Mouse (Mus musculus) heart, postnatal 14 days (tissue): ENCODE results near the gene Rftn2. TPM values are rescaled to one million over a fixed set of nuclear protein-coding genes. Genes with fewer than 3 reads are reported as not detected.

Source experiments
- DNase-seq, 2 experiments: peaks; one replicate each; pipeline ENCODE4 v3.0.0; 2021 to 2022
- intact Hi-C: fragments of 180-260 bp; cut with DNase I; formaldehyde crosslinking; loops from one replicate; pipeline ENCODE4 v1.15.1; 2025
- total RNA-seq, 2 experiments: library from RNA; stranded (reverse); gene quantifications; 2 replicates each; pipeline ENCODE4 v1.2.3; 2021

The Rftn2 gene
- total RNA-seq, 2 experiments from 2014 or later, result 10.6 to 11.9 TPM

DNA sequence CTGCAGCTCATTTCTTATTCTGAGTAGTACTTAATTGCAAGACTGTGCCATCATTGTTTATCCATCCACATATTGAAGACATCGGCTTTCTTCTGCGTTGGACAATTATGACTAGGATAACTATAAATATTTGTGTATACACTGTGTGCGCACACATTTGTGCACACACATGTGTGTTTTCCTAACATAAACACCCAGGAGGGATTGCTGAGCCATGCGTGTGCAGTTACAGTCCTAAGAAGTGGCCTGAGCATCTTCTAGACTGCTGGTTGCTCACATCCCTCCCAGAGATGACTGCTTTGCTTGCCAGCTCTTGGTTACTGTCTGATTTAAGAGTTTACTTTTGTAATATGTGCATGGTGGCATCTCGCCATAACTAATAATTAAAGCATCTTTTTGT, 44.2 kb downstream of the Rftn2 start:
- intact Hi-C loops, result no loop called here
- no peak for DNase-seq

GRCm38 (mm10) chr1:55179917-55180566, 46.5 kb downstream of the Rftn2 start:
- intact Hi-C loops, result no loop called here
- no peak for DNase-seq

- no peak for DNase-seq
- intact Hi-C loops, result no loop called here
These were observed 52.0 kb downstream of the Rftn2 start for GRCm38 (mm10) chr1:55174558-55175034.

DNA sequence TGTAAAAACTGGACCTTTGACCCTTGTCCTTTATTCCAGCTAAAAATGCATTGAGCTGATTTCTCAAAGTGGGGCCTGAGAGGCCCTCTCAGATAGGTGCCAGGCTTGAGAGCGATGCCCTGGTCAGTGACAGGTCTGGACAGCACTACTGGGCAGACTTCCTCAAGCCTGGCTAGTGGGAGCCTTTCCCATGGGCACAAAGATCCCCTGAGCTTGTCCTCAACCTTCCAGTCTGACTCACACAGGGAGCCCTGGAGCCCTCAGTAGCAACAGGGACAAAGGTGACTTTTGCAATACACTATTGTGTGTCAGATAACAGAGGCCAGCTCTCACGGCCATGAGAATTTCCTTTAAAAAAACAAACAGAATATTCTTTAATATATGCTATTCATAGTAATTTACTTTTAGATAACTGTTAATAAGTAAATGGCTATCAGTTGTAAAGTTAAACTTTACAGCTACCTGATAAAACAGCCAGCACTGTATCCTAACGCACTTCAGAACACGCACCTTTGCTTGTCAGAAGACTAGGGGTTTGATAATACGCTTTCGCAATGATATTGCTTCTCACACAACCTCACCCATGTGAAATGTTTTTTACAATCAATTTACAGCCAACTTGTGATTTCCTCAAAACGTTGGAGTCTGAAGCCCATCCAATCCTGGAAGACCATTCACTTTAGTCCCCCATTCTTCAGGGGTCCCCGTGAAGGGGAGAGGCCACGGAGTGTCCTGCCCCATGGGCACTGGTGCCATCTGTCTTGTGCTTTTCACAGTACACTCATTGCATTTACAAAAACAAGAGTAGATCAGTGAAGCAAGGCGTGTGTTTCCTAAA, 52.6 kb downstream of the Rftn2 start:
- intact Hi-C loops, result no loop called here

DNA sequence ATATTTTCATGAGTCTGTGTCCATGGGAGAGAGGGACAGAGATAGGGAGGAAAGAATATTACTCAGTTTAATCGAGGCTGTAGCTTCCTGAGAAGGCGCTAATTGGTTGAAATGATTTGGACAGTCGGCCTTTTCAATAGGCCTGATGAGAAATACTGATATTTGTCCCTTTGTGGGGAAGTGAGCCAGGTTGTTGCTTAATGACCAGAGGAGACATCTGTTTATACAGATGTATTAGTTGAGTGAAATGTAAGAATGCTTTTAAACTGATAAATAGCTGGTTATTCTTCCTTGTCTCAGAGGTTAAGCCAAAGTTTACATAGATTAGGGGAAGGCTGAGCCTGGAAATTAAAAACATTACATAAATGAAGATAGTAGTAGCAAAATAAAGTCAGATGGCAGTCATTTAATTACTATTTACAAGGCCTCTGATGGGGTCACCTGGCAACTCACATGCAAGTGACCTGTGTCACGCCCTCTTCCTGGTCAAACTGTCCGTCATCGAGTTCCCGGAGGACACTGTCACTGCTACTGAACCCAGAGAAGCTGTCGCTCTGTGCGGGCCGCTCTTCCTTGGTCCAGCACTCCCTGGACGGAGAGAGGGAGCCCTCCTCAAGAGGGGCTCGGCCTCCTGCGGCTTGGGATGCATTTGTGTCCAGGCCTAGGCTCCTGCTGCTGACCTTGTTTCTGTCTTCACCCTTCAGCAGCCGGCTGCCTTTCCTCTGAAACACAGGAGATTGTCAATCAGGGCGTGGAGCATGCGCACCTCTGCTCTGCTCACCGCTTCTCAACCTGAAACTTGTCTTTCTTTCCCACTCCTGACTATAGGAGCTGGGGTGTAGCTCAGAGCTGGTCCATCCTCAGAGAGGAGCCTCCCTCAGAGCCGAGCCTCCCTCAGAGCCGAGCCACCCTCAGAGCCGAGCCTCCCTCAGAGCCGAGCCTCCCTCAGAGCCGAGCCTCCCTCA, 54.9 kb downstream of the Rftn2 start:
- intact Hi-C loops, result no loop called here
- DNase-seq, result no peak

More for the DNA sequence above, 52.6 kb downstream of the Rftn2 start:
- DNase-seq, result no peak

DNA sequence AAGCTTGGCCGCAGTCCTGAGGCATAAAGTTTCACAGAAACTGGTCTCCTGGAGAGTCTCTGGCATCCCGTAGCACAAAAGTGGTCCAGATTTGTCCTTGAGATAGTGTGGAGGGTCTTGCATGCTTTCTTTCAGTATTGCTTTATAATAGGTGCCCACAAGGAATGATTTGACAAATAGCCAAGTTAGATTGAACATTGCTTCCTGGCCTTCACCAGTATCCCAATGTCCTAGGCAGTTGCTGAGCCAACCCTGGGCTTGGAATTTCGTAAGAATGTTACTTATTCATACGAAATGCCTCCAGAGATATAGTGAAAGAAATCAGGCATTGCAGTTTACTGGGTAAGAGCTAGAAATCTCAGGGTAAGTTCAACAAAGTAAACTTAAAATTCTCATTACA, 58.0 kb downstream of the Rftn2 start:
- no peak for DNase-seq
- intact Hi-C loops, result loop anchor here (10.0 kb wide), 1 partner anchor 174 kb away; no protein-coding TSS in a partner anchor

DNA sequence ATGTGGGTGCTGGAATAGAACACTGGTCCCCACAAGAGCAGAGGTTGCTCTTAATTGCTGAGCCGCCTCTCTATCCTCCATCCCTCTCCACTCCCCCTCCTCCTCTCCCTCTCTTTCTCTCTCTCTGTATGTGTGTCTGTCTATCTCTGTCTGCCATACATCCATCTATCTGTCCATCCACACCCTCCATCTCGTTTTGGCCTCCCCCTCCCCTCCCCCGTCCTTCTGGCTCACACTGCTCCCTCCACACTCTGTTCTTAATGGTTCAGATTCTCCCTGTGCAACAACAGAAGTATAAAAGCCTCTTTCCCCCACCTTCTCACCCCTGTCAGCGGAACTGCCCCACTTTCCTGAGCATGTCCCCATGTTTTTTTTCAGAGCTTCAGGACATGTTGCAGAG, 59.0 kb downstream of the Rftn2 start:
- no peak for DNase-seq
- intact Hi-C loops, result loop anchor here (10.0 kb wide), 1 partner anchor 173 kb away; no protein-coding TSS in a partner anchor

- intact Hi-C loops, result loop anchor here (10.0 kb wide), 1 partner anchor 169 kb away; no protein-coding TSS in a partner anchor
- no peak for DNase-seq
These were observed 62.6 kb downstream of the Rftn2 start for GRCm38 (mm10) chr1:55164005-55164404.

DNA sequence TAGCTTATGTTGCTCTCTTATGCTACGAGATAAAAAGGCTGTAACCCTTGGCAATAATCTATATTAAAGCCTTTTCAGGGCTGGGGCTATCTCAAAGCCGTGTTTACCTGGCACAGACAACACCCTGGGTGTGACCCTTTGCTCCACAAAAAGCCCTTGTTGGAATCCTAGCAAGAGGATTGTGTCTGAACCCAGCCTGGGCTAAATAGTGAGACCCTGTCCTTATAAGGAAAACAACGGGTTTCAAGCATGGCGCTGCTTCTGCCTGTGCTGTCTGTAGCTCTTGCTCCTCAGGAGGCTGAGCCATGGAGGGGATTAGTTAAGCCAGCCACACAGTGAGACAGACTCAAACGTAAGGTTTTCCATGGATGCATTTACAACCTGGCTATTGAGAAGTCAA, 63.8 kb downstream of the Rftn2 start:
- DNase-seq, result no peak
- intact Hi-C loops, result loop anchor here (10.0 kb wide), 1 partner anchor 168 kb away; no protein-coding TSS in a partner anchor

DNA sequence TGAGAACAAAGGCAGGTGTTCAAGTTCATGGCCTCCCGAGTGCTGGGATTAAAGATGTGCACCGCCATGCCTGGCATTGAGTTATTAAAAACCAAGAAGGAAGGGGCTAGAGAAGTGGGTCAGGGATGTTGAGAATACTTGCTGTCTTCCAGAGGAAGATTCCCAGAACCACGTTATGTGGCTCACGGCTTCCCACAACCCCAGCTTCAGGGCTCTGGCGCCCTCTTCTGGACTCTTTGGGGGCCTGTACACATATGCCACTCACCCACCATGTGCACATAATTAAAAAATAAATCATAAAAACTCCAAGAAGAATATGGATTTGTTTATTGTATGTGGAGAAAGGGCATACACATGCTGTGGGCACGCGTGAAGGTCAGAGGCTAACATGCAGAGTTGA, 64.7 kb downstream of the Rftn2 start:
- intact Hi-C loops, result loop anchor here (10.0 kb wide), 1 partner anchor 167 kb away; no protein-coding TSS in a partner anchor
- DNase-seq, result peak in 1 of 2 experiments; percentile 16

GRCm38 (mm10) chr1:55160831-55161638, 65.5 kb downstream of the Rftn2 start:
- intact Hi-C loops, result loop anchor here (10.0 kb wide), 1 partner anchor 166 kb away; no protein-coding TSS in a partner anchor
- no peak for DNase-seq

DNA sequence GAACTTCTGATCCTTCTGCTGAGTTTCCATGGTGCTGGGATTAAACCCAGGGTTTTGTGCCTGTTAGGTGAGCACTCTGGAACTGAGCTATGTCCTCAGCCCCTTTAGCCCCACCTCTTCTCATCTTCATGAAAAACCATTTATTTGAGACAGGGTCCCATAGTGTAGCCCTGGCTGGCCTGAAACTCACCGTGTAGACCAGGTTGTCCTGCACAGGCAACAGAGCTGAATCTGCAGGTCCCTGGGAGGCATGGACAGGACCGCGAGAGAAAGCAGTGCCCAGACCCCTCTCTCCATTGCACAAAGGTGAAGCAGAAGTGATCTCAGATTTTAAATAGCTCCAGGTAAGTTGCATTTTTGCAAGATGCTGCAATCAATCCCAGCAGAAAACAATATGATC, 66.4 kb downstream of the Rftn2 start:
- DNase-seq, result no peak
- intact Hi-C loops, result loop anchor here (10.0 kb wide), 1 partner anchor 165 kb away; no protein-coding TSS in a partner anchor

DNA sequence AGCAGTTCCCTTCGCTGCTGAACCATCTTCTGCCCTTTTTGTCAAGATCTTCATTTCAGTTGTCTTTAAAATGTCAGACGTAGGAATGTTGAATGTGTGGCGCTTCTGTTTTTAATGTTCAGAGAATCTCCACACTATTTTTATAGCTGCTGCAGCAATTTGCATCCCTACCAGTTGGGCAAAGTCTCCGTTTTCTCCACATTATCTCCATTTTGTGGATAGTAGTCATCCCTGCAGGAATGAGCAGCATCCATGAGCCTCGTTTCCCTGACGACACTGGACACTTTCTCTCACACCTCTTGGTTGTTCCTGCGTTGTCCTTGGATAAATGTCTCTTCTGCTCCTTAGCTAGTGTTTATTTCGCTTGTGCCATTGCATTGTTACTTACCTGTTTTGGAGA, 67.8 kb downstream of the Rftn2 start:
- intact Hi-C loops, result no loop called here

GRCm38 (mm10) chr1:55158211-55158610, 68.4 kb downstream of the Rftn2 start:
- no peak for DNase-seq
- intact Hi-C loops, result no loop called here

More for the DNA sequence above, 67.8 kb downstream of the Rftn2 start:
- DNase-seq, result no peak

- DNase-seq, result no peak
- intact Hi-C loops, result no loop called here
These were observed 69.3 kb downstream of the Rftn2 start for GRCm38 (mm10) chr1:55157329-55157728.

- intact Hi-C loops, result no loop called here
- DNase-seq, result no peak
These were observed 81.0 kb downstream of the Rftn2 start for GRCm38 (mm10) chr1:55145556-55145955.

DNA sequence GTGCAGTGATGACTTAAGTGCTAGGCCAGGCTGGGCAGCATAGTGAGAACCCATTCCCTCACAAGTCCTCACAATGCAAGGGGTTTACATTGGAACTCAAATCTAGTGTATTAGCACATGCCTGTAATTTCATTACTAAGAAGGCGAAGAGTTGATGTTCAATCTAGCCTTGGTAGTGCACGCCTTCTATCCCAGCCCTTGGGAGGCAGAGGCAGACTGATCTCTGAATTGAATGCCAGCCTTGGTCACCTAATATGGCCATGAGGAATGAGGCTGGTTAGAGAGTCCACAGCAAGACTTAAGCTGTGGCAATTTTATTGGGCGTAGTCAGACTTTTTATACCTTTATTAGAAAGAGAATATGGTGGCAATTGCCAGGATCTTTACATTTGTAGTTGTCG, 82.2 kb downstream of the Rftn2 start:
- intact Hi-C loops, result no loop called here

GRCm38 (mm10) chr1:55135846-55136245, 90.7 kb downstream of the Rftn2 start:
- intact Hi-C loops, result no loop called here
- no peak for DNase-seq

More for the DNA sequence above, 82.2 kb downstream of the Rftn2 start:
- no peak for DNase-seq

DNA sequence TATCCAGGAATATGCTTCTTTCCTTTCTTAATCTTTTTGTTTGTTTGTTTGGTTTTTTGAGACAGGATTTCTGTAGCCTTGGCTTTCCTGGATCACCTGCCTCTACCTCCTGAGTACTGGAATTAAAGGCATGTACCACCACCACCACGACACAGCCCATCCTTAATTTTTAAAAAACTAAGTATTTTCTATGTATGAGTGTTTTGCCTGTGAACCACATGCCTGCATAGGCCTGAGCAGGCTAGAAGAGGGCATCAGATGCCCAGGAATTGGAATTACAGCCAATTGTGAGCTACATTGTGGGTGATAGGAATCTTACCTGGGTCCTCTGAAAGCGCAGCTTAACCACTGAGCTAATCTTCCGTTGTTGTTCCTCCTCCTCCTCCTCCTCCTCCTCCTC, 92.3 kb downstream of the Rftn2 start:
- no peak for DNase-seq
- intact Hi-C loops, result no loop called here
